Mouse (Mus musculus) liver, embryonic 14.5 days (tissue): Measurements from ENCODE around the gene Bcl2l10.

Experiments
- CTCF ChIP-seq: IDR thresholded peaks from 2 replicates; pipeline ENCODE4 v1.5.1; 2016; ENCODE audit warnings: antibody characterized with exemption, low read depth, control low read depth
- EP300 ChIP-seq: IDR thresholded peaks from 2 replicates; pipeline ENCODE4 v1.6.1; 2016; ENCODE audit warnings: antibody characterized with exemption, low read depth

DNA sequence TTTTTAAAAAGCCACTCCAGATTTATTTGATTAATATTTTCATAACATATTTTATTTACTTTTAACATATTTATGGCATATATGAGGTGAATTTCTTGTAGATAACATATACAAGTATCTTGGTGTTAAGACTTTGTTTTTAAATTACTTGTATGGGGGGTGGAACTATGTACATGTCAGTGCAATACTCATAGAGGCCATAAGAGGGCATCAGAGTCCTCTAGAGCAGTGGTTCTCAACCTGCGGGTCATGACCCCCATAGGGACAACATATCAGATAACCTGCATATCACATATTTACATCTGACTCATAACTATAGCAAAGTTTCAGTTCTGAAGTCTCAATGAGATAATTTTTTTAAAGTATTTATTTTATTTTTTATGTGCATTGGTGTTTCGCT is 48.2 kb upstream of the Bcl2l10 start:
- TF ChIP-seq CTCF (peak; percentile 45; the same call in 1 of the 2 replicates), EP300 (no peak)
